Mouse (Mus musculus) cortical plate, adult 2 months (tissue): ENCODE measurements around the gene Cdk10. TPM values are rescaled to one million over a fixed set of nuclear protein-coding genes. Genes with fewer than 3 reads are reported as not detected.

Source experiments
- H3K27ac ChIP-seq: fragments of 200-500 bp; 2 replicates; pipeline ENCODE4 v1.5.1; 2012; ENCODE audit warnings: low read length, control low read depth, inconsistent platforms; ENCODE audit not compliant: insufficient read depth
- H3K4me1 ChIP-seq: fragments of 200-500 bp; 2 replicates; pipeline ENCODE4 v1.6.1; 2011; ENCODE audit warnings: low read length; ENCODE audit not compliant: control insufficient read depth, insufficient read depth
- H3K4me3 ChIP-seq: fragments of 200-500 bp; 2 replicates; pipeline ENCODE4 v1.5.1; 2011; ENCODE audit warnings: mild to moderate bottlenecking, low read length, control low read depth; ENCODE audit not compliant: insufficient read depth
- CTCF ChIP-seq: fragments of 200-500 bp; IDR thresholded peaks from 2 replicates; pipeline ENCODE4 v1.5.1; 2011; ENCODE audit warnings: mild to moderate bottlenecking, control low read depth, low read length; ENCODE audit not compliant: insufficient read depth; ENCODE audit errors: extremely low read depth
- POLR2A ChIP-seq: fragments of 200-500 bp; IDR thresholded peaks from 2 replicates; pipeline ENCODE4 v1.6.1; 2011; ENCODE audit warnings: mild to moderate bottlenecking, low read length, control low read depth; ENCODE audit not compliant: insufficient read depth; ENCODE audit errors: extremely low read depth
- polyA plus RNA-seq: library from polyadenylated mRNA; depleted of rRNA; stranded (reverse); fragments of >200 nt; gene quantifications from 2 replicates; pipeline ENCODE4 v1.2.3, GENCODE M21; 2012

The Cdk10 gene
- polyA plus RNA-seq, 1 experiment = 165 TPM

GRCm38 (mm10) chr8:123244382-123244781 is 19.7 kb downstream of the Cdk10 start:
- H3K4me1 ChIP-seq = no peaks in the 10 kb centered on the region
- H3K4me3 ChIP-seq = no peak overlapping the region
- TF ChIP-seq POLR2A (no peak), CTCF (no peak)
- no peak overlapping the region for H3K27ac ChIP-seq

- TF ChIP-seq CTCF (no peak), POLR2A (no peak)
- no peak overlapping the region for H3K4me3 ChIP-seq
These were observed 20.9 kb downstream of the Cdk10 start for GRCm38 (mm10) chr8:123245543-123245942.

GRCm38 (mm10) chr8:123247748-123248147 is 23.1 kb downstream of the Cdk10 start:
- peaks cover 2% of the 10 kb centered on the region; the same call in 1 of the 2 replicates for H3K4me1 ChIP-seq
- TF ChIP-seq CTCF = no peak
- no peak for TF ChIP-seq POLR2A
- H3K27ac ChIP-seq = no peak overlapping the region
- no peak overlapping the region for H3K4me3 ChIP-seq

More at GRCm38 (mm10) chr8:123245543-123245942, 20.9 kb downstream of the Cdk10 start:
- no peaks in the 10 kb centered on the region for H3K4me1 ChIP-seq
- H3K27ac ChIP-seq = no peak overlapping the region

- Histone ChIP-seq H3K4me1 (peaks cover 2% of the 10 kb centered on the region; the same call in 1 of the 2 replicates), H3K4me3 (no peak overlapping the region), H3K27ac (no peak overlapping the region)
- no peak for TF ChIP-seq CTCF
- no peak for TF ChIP-seq POLR2A
These were observed 24.0 kb downstream of the Cdk10 start for GRCm38 (mm10) chr8:123248596-123248995.

- Histone ChIP-seq H3K4me3 (no peak overlapping the region), H3K27ac (no peak overlapping the region), H3K4me1 (peaks cover 5% of the 10 kb centered on the region)
- TF ChIP-seq POLR2A (no peak), CTCF (no peak)
These were observed 26.3 kb downstream of the Cdk10 start for GRCm38 (mm10) chr8:123250940-123251339.

GRCm38 (mm10) chr8:123252925-123253324 is 28.3 kb downstream of the Cdk10 start:
- Histone ChIP-seq H3K4me3 (peak overlapping the region; percentile 87; the same call in 1 of the 2 replicates), H3K27ac (no peak overlapping the region), H3K4me1 (peaks cover 10% of the 10 kb centered on the region)
- TF ChIP-seq POLR2A (no peak), CTCF (no peak)

- no peak overlapping the region for H3K27ac ChIP-seq
- TF ChIP-seq CTCF (no peak), POLR2A (no peak; the same call in 1 of the 2 replicates)
- H3K4me3 ChIP-seq = peak overlapping the region; percentile 87
- H3K4me1 ChIP-seq = peaks cover 10% of the 10 kb centered on the region
These were observed 28.9 kb downstream of the Cdk10 start for GRCm38 (mm10) chr8:123253451-123254098.

- Histone ChIP-seq H3K4me3 (peak within 1 kb of the TSS; percentile 87), H3K27ac (peak within 1 kb of the TSS; percentile 86), H3K4me1 (peaks cover 10% of the 10 kb centered on the region)
- peak; percentile 19; the same call in 1 of the 2 replicates for TF ChIP-seq POLR2A
- TF ChIP-seq CTCF = no peak
These were observed 29.6 kb downstream of the Cdk10 start, which contains the start of the genes Zfp276 and Vps9d1 for GRCm38 (mm10) chr8:123254099-123254885. Zfp276 (plus strand) TSS chr8:123254195. Vps9d1 (minus strand) TSS chr8:123254348.

GRCm38 (mm10) chr8:123255170-123255569 is 30.5 kb downstream of the Cdk10 start:
- Histone ChIP-seq H3K4me1 (peaks cover 10% of the 10 kb centered on the region), H3K27ac (no peak overlapping the region), H3K4me3 (peak overlapping the region; percentile 87)
- TF ChIP-seq CTCF (no peak), POLR2A (no peak)
